Mouse (Mus musculus): ENCODE data around the gene Zfp810. TPM values are rescaled to one million over a fixed set of nuclear protein-coding genes. Genes with fewer than 3 reads are reported as not detected.
A peak's percentile ranks its signal among the peaks of the same experiment; 100 is the strongest.

The Zfp810 gene
- polyA plus RNA-seq (2012; ENCODE audit: insufficient read depth, insufficient read length, low replicate concordance, missing spikeins), result not detected in 2 replicates

DNA sequence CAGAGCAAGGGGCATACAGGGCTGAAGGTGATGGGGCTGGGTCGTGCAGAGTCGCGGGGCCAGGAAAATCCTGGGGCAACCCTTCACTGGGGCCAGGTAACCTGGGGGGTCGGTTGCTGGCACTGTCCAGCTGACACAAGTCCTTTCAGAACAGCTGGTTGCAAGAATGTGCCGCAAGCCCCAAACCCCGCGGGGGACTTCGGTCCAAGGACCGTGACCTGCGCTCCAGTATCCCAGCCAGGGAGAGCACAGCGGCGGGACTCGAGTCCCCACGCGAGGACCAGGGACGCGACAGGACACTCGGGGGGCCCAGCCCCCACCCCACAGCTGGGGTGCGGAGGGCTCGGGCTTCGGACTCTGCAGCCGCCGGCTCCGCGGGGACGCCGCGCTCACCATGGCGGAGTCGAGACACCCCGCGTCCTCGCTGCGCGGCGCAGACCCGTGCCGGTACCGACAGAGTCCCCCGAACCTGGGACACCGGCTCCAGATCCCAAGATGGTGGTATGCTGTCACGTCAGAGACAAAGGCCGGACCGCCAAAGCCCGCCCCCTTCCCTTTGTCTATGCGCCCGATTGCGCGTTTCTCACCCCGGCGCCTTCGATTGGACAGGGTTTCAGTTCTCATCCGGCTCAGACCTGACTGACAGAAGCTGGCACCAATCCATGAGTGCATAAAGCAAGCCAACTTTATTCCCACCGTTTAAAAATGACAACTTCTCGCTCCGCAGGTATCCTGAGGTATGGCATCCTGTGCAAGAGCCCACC is at the start of gene Zfp810:
Gene Zfp810 (minus strand): TSS at position 493 of the 764 bp plus-strand sequence.
- H3K4me1 ChIP-seq (ENCODE audit: control insufficient read depth, insufficient read depth, low read length), result peaks cover 6% of the 10 kb centered on the region; the same call in 1 of the 2 replicates
- no peak for TF ChIP-seq CTCF (IDR thresholded peaks at IDR 0.05; ENCODE audit: insufficient read depth, low read depth, low read length)
- TF ChIP-seq POLR2A (IDR thresholded peaks at IDR 0.05; ENCODE audit: insufficient read depth, low read depth, low read length), result peak; percentile 49
- peak within 1 kb of the TSS; percentile 56 for H3K27ac ChIP-seq (ENCODE audit: insufficient read depth, low read depth, low read length)
- peak within 1 kb of the TSS; percentile 77 for H3K4me3 ChIP-seq (ENCODE audit: insufficient read depth, low read depth, low read length)
- under 1% methylated on average over 56 of the region's 56 CpGs for WGBS

DNA sequence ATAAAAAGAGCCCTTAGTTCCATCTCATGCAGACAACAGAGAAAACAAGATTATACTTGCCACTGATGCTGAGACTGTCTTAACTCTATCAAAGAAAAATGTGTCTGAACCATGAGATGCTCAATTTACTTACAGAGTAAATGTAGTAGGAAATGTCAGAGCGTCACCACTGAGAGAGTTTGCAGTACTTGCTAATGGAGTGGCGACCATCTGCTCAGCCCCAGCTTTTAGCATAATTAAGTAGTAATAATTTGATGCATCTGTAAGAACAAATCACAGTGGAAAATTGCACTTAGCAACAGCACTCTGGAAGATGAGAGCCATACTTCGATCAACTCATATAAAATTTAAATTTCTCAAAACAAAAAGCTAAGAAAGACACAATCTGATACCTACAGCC is 48.5 kb upstream of the Zfp810 start:
- no peak for TF ChIP-seq CTCF (IDR thresholded peaks at IDR 0.05; ENCODE audit: insufficient read depth, low read depth, low read length)
- no peak for TF ChIP-seq POLR2A (IDR thresholded peaks at IDR 0.05; ENCODE audit: insufficient read depth, low read depth, low read length)
- Histone ChIP-seq H3K4me1 (ENCODE audit: control insufficient read depth, insufficient read depth, low read length) (no peaks in the 10 kb centered on the region), H3K27ac (ENCODE audit: insufficient read depth, low read depth, low read length) (no peak overlapping the region), H3K4me3 (ENCODE audit: insufficient read depth, low read depth, low read length) (no peak overlapping the region)
- WGBS, result 67% methylated on average over 3 of the region's 3 CpGs

DNA sequence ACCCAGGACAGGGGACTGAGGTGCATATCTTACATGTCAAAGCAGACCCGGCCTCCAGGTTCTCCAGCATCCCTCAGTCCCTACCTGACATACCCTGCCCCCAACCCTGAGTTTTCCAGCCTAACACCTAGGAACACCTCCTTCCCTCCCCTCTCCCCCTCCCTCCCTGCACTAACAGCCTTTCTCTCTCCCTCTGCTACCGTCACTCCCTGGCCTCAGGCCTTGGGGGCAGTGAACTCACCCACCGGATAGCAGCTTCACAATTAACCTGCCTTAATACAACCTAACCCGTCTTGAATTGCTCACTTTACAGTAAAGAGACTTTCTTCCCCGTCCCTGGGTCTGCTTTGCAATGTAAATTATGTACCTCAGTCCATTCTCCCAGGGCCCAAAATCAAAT is 46.5 kb upstream of the Zfp810 start:
- 86% methylated on average over 5 of the region's 5 CpGs for WGBS
- Histone ChIP-seq H3K4me1 (ENCODE audit: control insufficient read depth, insufficient read depth, low read length) (no peaks in the 10 kb centered on the region), H3K27ac (ENCODE audit: insufficient read depth, low read depth, low read length) (no peak overlapping the region), H3K4me3 (ENCODE audit: insufficient read depth, low read depth, low read length) (no peak overlapping the region)
- TF ChIP-seq POLR2A (IDR thresholded peaks at IDR 0.05; ENCODE audit: insufficient read depth, low read depth, low read length) (no peak), CTCF (IDR thresholded peaks at IDR 0.05; ENCODE audit: insufficient read depth, low read depth, low read length) (no peak)

DNA sequence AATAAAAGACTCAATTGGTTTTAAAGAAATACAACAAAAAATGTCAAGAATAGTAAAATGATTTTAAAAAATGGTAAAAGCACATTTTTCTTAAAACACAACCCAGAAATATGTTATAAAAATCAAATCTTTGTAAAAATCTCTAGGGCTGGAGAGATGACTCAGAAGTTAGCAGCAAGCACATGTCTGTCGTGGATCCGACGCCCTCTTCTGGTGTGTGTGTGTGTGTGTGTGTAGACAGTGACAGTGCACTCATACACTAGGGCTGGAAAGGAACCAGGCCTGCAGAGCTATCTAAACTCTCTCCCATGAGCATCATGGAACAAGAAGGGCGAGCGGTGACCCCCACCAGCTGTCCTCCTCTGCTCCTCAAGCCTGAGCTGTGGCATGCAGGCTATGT is 46.0 kb upstream of the Zfp810 start:
- Histone ChIP-seq H3K4me1 (ENCODE audit: control insufficient read depth, insufficient read depth, low read length) (no peaks in the 10 kb centered on the region), H3K27ac (ENCODE audit: insufficient read depth, low read depth, low read length) (no peak overlapping the region), H3K4me3 (ENCODE audit: insufficient read depth, low read depth, low read length) (no peak overlapping the region)
- 91% methylated on average over 5 of the region's 5 CpGs for WGBS
- TF ChIP-seq POLR2A (IDR thresholded peaks at IDR 0.05; ENCODE audit: insufficient read depth, low read depth, low read length) (no peak), CTCF (IDR thresholded peaks at IDR 0.05; ENCODE audit: insufficient read depth, low read depth, low read length) (no peak)

DNA sequence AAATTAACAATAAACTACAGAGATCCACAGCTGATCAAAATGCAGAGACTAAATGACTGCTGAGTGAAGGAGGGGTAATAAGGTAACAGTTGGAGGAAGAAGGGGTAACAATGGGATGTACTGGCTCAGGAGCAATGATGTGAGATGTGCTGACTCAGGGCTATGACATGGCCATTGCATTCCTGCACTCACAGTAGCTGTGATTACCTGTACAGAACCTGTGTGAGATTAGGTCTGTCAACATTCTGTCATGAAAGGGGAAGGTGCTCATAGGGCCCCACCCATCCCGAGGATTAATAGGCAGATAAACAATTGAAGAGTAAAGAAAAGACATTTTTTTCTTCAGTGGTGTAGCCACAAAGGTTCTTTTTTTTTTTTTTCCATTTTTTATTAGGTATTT is 32.9 kb upstream of the Zfp810 start:
- TF ChIP-seq CTCF (IDR thresholded peaks at IDR 0.05; ENCODE audit: insufficient read depth, low read depth, low read length), result no peak
- TF ChIP-seq POLR2A (IDR thresholded peaks at IDR 0.05; ENCODE audit: insufficient read depth, low read depth, low read length), result no peak
- WGBS, result 81% methylated on average over 1 of the region's 1 CpGs
- Histone ChIP-seq H3K4me3 (ENCODE audit: insufficient read depth, low read depth, low read length) (no peak overlapping the region), H3K27ac (ENCODE audit: insufficient read depth, low read depth, low read length) (no peak overlapping the region), H3K4me1 (ENCODE audit: control insufficient read depth, insufficient read depth, low read length) (no peaks in the 10 kb centered on the region)

DNA sequence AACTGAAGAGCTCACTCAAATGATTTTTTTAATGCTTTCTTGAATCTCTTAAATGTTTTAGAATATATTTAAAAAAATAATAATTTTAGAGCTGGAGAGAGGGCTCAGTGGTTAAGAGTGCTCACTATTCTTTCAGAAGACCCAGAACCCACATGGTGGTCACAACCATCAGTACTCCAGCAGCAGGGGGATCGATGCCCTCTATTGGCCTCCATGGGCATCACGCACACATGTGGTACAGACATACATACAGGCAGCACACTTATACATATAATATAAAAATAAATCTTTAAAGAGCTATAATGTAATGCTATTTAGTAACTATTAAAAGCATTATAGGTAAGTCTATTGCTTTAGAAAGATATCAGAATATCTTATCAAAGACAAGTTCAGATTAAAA is 29.8 kb upstream of the Zfp810 start:
- no peak overlapping the region for H3K4me3 ChIP-seq (ENCODE audit: insufficient read depth, low read depth, low read length)
- H3K27ac ChIP-seq (ENCODE audit: insufficient read depth, low read depth, low read length), result no peak overlapping the region
- H3K4me1 ChIP-seq (ENCODE audit: control insufficient read depth, insufficient read depth, low read length), result no peaks in the 10 kb centered on the region
- TF ChIP-seq POLR2A (IDR thresholded peaks at IDR 0.05; ENCODE audit: insufficient read depth, low read depth, low read length) (no peak), CTCF (IDR thresholded peaks at IDR 0.05; ENCODE audit: insufficient read depth, low read depth, low read length) (no peak)
- WGBS, result 93% methylated on average over 2 of the region's 2 CpGs

DNA sequence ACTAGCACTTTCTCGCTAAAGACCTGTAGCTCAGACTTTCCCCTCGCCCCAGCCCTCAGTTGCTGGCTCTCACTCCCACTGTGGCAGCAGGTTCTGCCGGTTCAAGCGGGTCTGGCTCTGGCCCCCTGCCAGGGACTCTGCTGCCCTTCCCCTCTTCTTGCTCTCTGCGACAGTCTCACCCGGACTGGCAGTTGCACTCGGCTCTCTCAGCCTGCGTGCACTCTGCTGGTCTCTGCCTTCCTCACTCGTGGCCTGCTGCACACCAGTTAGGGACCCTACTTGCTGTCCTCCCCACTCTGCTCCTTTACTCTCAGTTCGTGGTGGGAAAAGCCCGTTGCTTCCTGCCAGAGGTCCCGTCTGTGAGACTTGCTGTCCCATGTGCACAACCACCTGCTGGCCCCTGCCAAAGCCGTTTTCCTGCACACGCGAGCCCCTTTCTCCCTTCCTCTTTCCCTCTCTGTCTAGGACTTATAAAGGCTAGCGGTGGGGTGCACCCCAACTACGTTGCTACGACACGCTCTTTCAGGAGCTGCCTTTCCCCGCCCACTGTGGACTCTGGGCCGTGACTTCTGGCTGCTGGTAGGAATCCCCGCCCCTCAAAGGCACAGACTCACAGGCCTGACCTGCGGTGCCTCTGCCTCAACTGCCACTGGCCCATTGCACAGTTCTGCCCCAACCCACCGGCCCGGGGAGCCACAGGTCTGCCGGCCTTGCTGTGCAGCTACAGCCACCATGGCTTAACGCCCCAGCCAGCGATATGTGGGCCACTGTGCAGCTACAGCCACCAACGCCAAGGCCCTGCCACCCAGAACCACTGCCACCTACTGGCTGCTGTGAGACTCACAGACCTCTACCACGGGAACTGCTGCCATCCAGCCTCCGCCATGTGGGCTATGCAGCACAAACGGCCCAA is 20.3 kb upstream of the Zfp810 start:
- no peak overlapping the region for H3K27ac ChIP-seq (ENCODE audit: insufficient read depth, low read depth, low read length)
- WGBS, result 4% methylated on average over 32 of the region's 32 CpGs
- peak overlapping the region; percentile 43 for H3K4me3 ChIP-seq (ENCODE audit: insufficient read depth, low read depth, low read length)
- peaks cover 10% of the 10 kb centered on the region for H3K4me1 ChIP-seq (ENCODE audit: control insufficient read depth, insufficient read depth, low read length)
- TF ChIP-seq POLR2A (IDR thresholded peaks at IDR 0.05; ENCODE audit: insufficient read depth, low read depth, low read length), result no peak
- TF ChIP-seq CTCF (IDR thresholded peaks at IDR 0.05; ENCODE audit: insufficient read depth, low read depth, low read length), result peak; percentile 95

DNA sequence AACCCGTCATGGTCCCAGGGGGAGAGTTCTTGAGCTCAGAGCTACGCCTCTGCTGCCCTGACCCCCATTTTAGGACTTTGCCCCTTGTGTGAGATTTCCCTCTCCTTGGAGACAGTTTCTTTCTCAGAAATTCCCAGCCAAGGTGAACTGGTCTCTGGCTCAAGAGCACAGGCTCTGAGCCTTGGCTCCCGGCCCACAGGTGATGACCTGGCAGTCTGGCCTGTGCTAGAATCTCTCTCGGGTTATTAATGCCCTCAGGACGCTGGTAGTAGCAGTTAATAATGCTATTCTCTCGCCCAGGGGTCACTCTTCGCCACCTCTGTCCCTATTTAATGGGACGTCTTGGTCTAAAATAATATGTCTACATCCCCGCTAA is 19.6 kb upstream of the Zfp810 start:
- no peak overlapping the region for H3K27ac ChIP-seq (ENCODE audit: insufficient read depth, low read depth, low read length)
- no peak overlapping the region for H3K4me3 ChIP-seq (ENCODE audit: insufficient read depth, low read depth, low read length)
- WGBS, result 34% methylated on average over 9 of the region's 9 CpGs

DNA sequence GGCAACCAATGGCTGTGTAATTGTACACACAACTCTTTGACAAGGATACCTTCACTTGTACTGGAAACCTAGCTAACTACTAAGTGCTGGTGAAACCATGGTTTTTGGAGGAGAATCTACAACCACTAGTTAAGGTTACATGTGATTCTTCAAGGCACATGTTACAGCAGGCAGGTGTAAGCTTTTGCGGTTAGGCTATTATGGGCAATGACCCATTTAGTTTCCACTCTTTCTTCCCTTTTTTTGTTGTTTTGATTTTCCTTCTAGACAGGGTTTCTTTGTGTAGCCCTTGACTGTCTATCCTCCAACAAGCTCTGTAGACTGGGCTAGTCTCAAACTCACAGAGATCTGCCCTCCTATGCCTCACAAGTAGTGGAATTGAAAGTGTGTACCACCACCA is 17.1 kb upstream of the Zfp810 start:
- Histone ChIP-seq H3K4me1 (ENCODE audit: control insufficient read depth, insufficient read depth, low read length) (peaks cover 10% of the 10 kb centered on the region), H3K27ac (ENCODE audit: insufficient read depth, low read depth, low read length) (no peak overlapping the region), H3K4me3 (ENCODE audit: insufficient read depth, low read depth, low read length) (no peak overlapping the region)
- TF ChIP-seq CTCF (IDR thresholded peaks at IDR 0.05; ENCODE audit: insufficient read depth, low read depth, low read length) (no peak), POLR2A (IDR thresholded peaks at IDR 0.05; ENCODE audit: insufficient read depth, low read depth, low read length) (no peak)
- WGBS, result 93% methylated on average over 1 of the region's 1 CpGs

More for the DNA sequence above, 19.6 kb upstream of the Zfp810 start:
- no peak for TF ChIP-seq CTCF (IDR thresholded peaks at IDR 0.05; ENCODE audit: insufficient read depth, low read depth, low read length)
- no peak for TF ChIP-seq POLR2A (IDR thresholded peaks at IDR 0.05; ENCODE audit: insufficient read depth, low read depth, low read length)
- peaks cover 10% of the 10 kb centered on the region for H3K4me1 ChIP-seq (ENCODE audit: control insufficient read depth, insufficient read depth, low read length)
